Comparison of ENCODE assay signal across 13 mouse cellular contexts in the genomic region with DNA sequence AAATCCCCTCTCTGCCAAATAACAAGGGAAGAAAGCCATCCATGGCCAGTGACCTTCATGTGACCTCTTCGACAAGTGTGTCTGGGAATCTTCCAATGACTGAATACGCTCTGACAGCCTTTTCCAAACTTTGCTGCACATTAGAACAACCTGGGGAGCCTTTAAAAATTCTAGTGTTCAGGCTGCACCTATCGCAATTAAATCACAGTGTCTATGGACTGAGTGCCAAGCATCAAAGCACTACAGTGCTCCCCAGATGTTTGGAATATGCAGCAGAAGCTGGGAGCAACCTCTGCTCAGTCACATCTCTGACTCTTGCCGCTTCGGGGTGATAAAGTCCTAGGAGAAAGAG.
DNase-seq lines count a peak whose midpoint lies in the region; ATAC-seq and TF ChIP-seq lines count a peak whose summit lies in the region.
"Had no signal": no experiment of that assay in that cellular context is flagged by ENCODE, and none has a peak within 500 bp of the region (broad histone marks: within the 10 kb centered on the region; RNA-seq: fewer than 3 reads in every experiment).

No protein-coding gene starts in this region.

- peak overlapping the region; percentile 79 for H3K27ac ChIP-seq in hindbrain, embryonic 13.5 days
- no peak overlapping the region for H3K27ac ChIP-seq in hindbrain, embryonic 10.5 days
- H3K27ac ChIP-seq in lung, embryonic 14.5 days (ENCODE audit: low read depth), result 0 out of 2 replicates have a peak overlapping the region, but pooled peaks have one; percentile 9
- peak overlapping the region; percentile 70 for H3K27ac ChIP-seq in neural tube, embryonic 15.5 days (replicated peaks)
- H3K27ac ChIP-seq: embryonic facial prominence, embryonic 13.5 days; forebrain, embryonic 15.5 days had no signal

- ATAC-seq in hindbrain, embryonic 13.5 days (ENCODE audit: low FRiP score), result 0 out of 2 replicates have a peak, but pooled peaks have one; percentile 39
- ATAC-seq in lung, embryonic 14.5 days (ENCODE audit: insufficient read depth), result no peak; the same call in 1 of the 2 replicates
- ATAC-seq in neural tube, embryonic 15.5 days (ENCODE audit: low FRiP score), result peak; percentile 86
- ATAC-seq: forebrain, embryonic 15.5 days had no signal

- H3K4me2 ChIP-seq in hindbrain, embryonic 13.5 days, result no peak overlapping the region
- H3K4me2 ChIP-seq in lung, embryonic 14.5 days, result no peak overlapping the region
- peak overlapping the region; percentile 29 for H3K4me2 ChIP-seq in neural tube, embryonic 15.5 days
- H3K4me2 ChIP-seq: embryonic facial prominence, embryonic 13.5 days; forebrain, embryonic 15.5 days had no signal

- peaks cover 9% of the 10 kb centered on the region for H3K4me1 ChIP-seq in hindbrain, embryonic 13.5 days (replicated peaks)
- no peaks in the 10 kb centered on the region for H3K4me1 ChIP-seq in hindbrain, embryonic 10.5 days (replicated peaks)
- no peaks in the 10 kb centered on the region for H3K4me1 ChIP-seq in lung, embryonic 14.5 days (ENCODE audit: insufficient read depth)
- peaks cover 10% of the 10 kb centered on the region for H3K4me1 ChIP-seq in neural tube, embryonic 15.5 days
- H3K4me1 ChIP-seq: forebrain, embryonic 15.5 days had no signal

- H3K4me3 ChIP-seq in hindbrain, embryonic 13.5 days, result no peak overlapping the region
- no peak overlapping the region for H3K4me3 ChIP-seq in hindbrain, embryonic 10.5 days
- no peak overlapping the region for H3K4me3 ChIP-seq in lung, embryonic 14.5 days (ENCODE audit: low read depth, low read length)
- H3K4me3 ChIP-seq in neural tube, embryonic 15.5 days (replicated peaks), result no peak overlapping the region
- H3K4me3 ChIP-seq: embryonic facial prominence, embryonic 13.5 days; forebrain, embryonic 15.5 days had no signal

- 62% methylated on average over 5 of the region's 5 CpGs for WGBS in hindbrain, embryonic 13.5 days
- 73% methylated on average over 5 of the region's 5 CpGs for WGBS in hindbrain, embryonic 10.5 days
- WGBS in lung, embryonic 14.5 days, result 40% methylated on average over 5 of the region's 5 CpGs
- 39% methylated on average over 5 of the region's 5 CpGs for WGBS in neural tube, embryonic 15.5 days

- H3K27me3 ChIP-seq in hindbrain, embryonic 13.5 days, result no peaks in the 10 kb centered on the region
- H3K27me3 ChIP-seq in hindbrain, embryonic 10.5 days (ENCODE audit: insufficient read depth, poor library complexity, severe bottlenecking), result no peaks in the 10 kb centered on the region
- H3K27me3 ChIP-seq in lung, embryonic 14.5 days (ENCODE audit: insufficient read depth, low read length), result no peaks in the 10 kb centered on the region
- no peaks in the 10 kb centered on the region for H3K27me3 ChIP-seq in neural tube, embryonic 15.5 days (replicated peaks)
- H3K27me3 ChIP-seq: CH12.LX; embryonic facial prominence, embryonic 13.5 days; forebrain, embryonic 15.5 days had no signal

- H3K9ac ChIP-seq in hindbrain, embryonic 13.5 days, result no peak overlapping the region
- no peak overlapping the region for H3K9ac ChIP-seq in lung, embryonic 14.5 days
- H3K9ac ChIP-seq in neural tube, embryonic 15.5 days (replicated peaks), result no peak overlapping the region
- H3K9ac ChIP-seq: embryonic facial prominence, embryonic 13.5 days; forebrain, embryonic 15.5 days had no signal

- no peaks in the 10 kb centered on the region for H3K36me3 ChIP-seq in hindbrain, embryonic 13.5 days
- no peaks in the 10 kb centered on the region for H3K36me3 ChIP-seq in hindbrain, embryonic 10.5 days
- no peaks in the 10 kb centered on the region for H3K36me3 ChIP-seq in lung, embryonic 14.5 days (ENCODE audit: insufficient read depth)
- no peaks in the 10 kb centered on the region for H3K36me3 ChIP-seq in neural tube, embryonic 15.5 days
- H3K36me3 ChIP-seq: embryonic facial prominence, embryonic 13.5 days; forebrain, embryonic 15.5 days had no signal

- DNase-seq in hindbrain, embryonic 10.5 days (ENCODE audit: low spot score), result no peak
- DNase-seq in lung, embryonic 14.5 days, result no peak
- no peak for DNase-seq in lung, adult 18-20 months
- DNase-seq in forelimb bud, embryonic 11.5 days (ENCODE audit: low read depth, low spot score), result peak; percentile 35
- no peak for DNase-seq in layer of hippocampus, adult 18-20 months (ENCODE audit: low spot score in 2 of 2)
- DNase-seq in lung, postnatal 14 days, result no peak
- DNase-seq: adrenal gland, postnatal 10 days; lung, postnatal 36 days had no signal

- TF ChIP-seq CTCF in lung, embryonic 14.5 days (IDR thresholded peaks at IDR 0.05; ENCODE audit: low read depth), result no peak

- H3K9me3 ChIP-seq in hindbrain, embryonic 13.5 days, result no peaks in the 10 kb centered on the region
- H3K9me3 ChIP-seq in hindbrain, embryonic 10.5 days, result no peaks in the 10 kb centered on the region
- H3K9me3 ChIP-seq in lung, embryonic 14.5 days (ENCODE audit: low read depth, low read length), result no peaks in the 10 kb centered on the region
- H3K9me3 ChIP-seq in neural tube, embryonic 15.5 days (replicated peaks), result no peaks in the 10 kb centered on the region
- H3K9me3 ChIP-seq: embryonic facial prominence, embryonic 13.5 days; forebrain, embryonic 15.5 days had no signal
